Mouse (Mus musculus): ENCODE results near the gene Msmp. TPM values are rescaled to one million over a fixed set of nuclear protein-coding genes. Genes with fewer than 3 reads are reported as not detected.

Msmp gene
- total and polyA plus RNA-seq, 3 experiments: not detected

- DNase-seq (ENCODE audit: low spot score): no peak
- Histone ChIP-seq H3K9me3 (replicated peaks) (no peaks in the 10 kb centered on the region), H3K4me1 (ENCODE audit: insufficient read depth, low read depth, low read length) (peaks cover 53% of the 10 kb centered on the region), H3K4me3 (ENCODE audit: low read depth, low read length) (no peak overlapping the region), H3K36me3 (replicated peaks) (peaks cover 75% of the 10 kb centered on the region), H3K27me3 (ENCODE audit: insufficient read depth, low read length) (no peaks in the 10 kb centered on the region)
- no peak for ATAC-seq (ENCODE audit: extremely low read depth, insufficient number of reproducible peaks, low FRiP score, poor library complexity, severe bottlenecking)
- TF ChIP-seq GATA1 (IDR thresholded peaks at IDR 0.05; ENCODE audit: borderline replicate concordance, low read length) (no peak), POLR2AphosphoS5 (IDR thresholded peaks at IDR 0.05; ENCODE audit: insufficient replicate concordance, low read depth, low read length) (no peak), TAL1 (conservative IDR thresholded peaks at IDR 0.05; ENCODE audit: low read depth, low read length) (no peak)
These were observed 2.1 kb downstream of the Msmp start for GRCm38 (mm10) chr4:43582241-43582640.

- H3K4me1 ChIP-seq (ENCODE audit: insufficient read depth, low read depth, low read length): peaks cover 60% of the 10 kb centered on the region
- DNase-seq (ENCODE audit: low spot score): no peak
- H3K9me3 ChIP-seq (replicated peaks): no peaks in the 10 kb centered on the region
- H3K36me3 ChIP-seq (replicated peaks): peaks cover 72% of the 10 kb centered on the region
- no peaks in the 10 kb centered on the region for H3K27me3 ChIP-seq (ENCODE audit: insufficient read depth, low read length)
- no peak for TF ChIP-seq POLR2AphosphoS5 (IDR thresholded peaks at IDR 0.05; ENCODE audit: insufficient replicate concordance, low read depth, low read length)
- no peak for TF ChIP-seq CTCF (IDR thresholded peaks at IDR 0.05; ENCODE audit: low read depth, low read length)
- TF ChIP-seq TAL1 (conservative IDR thresholded peaks at IDR 0.05; ENCODE audit: low read depth, low read length): no peak
- no peak for TF ChIP-seq GATA2 (IDR thresholded peaks at IDR 0.05; ENCODE audit: borderline replicate concordance, low read depth, low read length)
- no peak for TF ChIP-seq GATA1 (IDR thresholded peaks at IDR 0.05; ENCODE audit: borderline replicate concordance, low read length)
- H3K4me3 ChIP-seq (ENCODE audit: low read depth, low read length): no peak overlapping the region
- ATAC-seq (ENCODE audit: extremely low read depth, insufficient number of reproducible peaks, low FRiP score, poor library complexity, severe bottlenecking): no peak
These were observed 2.9 kb downstream of the Msmp start for GRCm38 (mm10) chr4:43581381-43581780.

DNA sequence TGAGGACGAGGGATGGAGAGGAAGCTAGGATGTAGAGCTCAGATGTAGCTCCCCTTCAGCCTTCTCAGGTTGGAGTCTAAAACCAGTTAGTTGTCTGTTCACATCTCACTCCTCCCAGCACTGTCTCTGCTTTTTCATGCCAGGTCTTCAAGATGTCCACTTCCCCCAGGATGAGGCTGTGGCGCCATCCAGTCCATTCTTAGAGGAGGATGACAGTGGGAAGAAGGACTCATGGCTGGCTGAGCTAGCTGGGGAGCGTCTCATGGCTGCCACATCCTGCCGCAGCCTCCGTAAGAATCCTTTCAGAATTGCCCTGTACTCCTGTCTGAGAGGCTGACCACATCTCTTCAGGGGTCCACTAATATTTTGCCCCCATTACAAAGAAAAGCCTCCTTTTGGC is 3.6 kb downstream of the Msmp start:
- DNase-seq (ENCODE audit: low spot score) (no peak), ATAC-seq (ENCODE audit: extremely low read depth, insufficient number of reproducible peaks, low FRiP score, poor library complexity, severe bottlenecking) (no peak)
- no peaks in the 10 kb centered on the region for H3K9me3 ChIP-seq (replicated peaks)
- TF ChIP-seq POLR2AphosphoS5 (IDR thresholded peaks at IDR 0.05; ENCODE audit: insufficient replicate concordance, low read depth, low read length): no peak
- TF ChIP-seq TAL1 (conservative IDR thresholded peaks at IDR 0.05; ENCODE audit: low read depth, low read length): no peak
- no peak for TF ChIP-seq CTCF (IDR thresholded peaks at IDR 0.05; ENCODE audit: low read depth, low read length)
- no peaks in the 10 kb centered on the region for H3K27me3 ChIP-seq (ENCODE audit: insufficient read depth, low read length)
- peaks cover 62% of the 10 kb centered on the region for H3K4me1 ChIP-seq (ENCODE audit: insufficient read depth, low read depth, low read length)
- no peak overlapping the region for H3K4me3 ChIP-seq (ENCODE audit: low read depth, low read length)
- H3K36me3 ChIP-seq (replicated peaks): peaks cover 70% of the 10 kb centered on the region

DNA sequence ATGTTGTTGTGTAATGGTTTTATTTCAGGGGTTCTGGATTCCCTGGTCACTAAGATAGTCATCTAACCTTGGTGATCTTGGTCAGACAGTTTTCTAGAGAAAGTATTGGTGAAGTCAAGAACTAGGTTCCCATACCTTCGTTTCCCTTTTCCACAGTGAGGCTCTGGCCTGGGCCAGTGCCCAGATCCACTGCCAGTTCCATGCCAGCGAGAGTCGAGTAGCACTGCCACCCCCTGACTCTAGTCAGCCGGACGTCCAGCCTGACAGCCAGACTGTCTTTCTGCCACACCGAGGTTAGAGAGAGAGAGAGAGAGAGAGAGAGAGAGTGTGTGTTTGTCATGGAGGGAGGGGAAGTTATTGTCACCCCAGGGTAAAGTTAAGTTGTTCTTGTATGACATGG is 4.6 kb downstream of the Msmp start:
- Histone ChIP-seq H3K9me3 (replicated peaks) (no peaks in the 10 kb centered on the region), H3K4me1 (ENCODE audit: insufficient read depth, low read depth, low read length) (peaks cover 69% of the 10 kb centered on the region), H3K36me3 (replicated peaks) (peaks cover 71% of the 10 kb centered on the region), H3K4me3 (ENCODE audit: low read depth, low read length) (peak overlapping the region; percentile 77), H3K27me3 (ENCODE audit: insufficient read depth, low read length) (no peaks in the 10 kb centered on the region)
- no peak for ATAC-seq (ENCODE audit: extremely low read depth, insufficient number of reproducible peaks, low FRiP score, poor library complexity, severe bottlenecking)
- TF ChIP-seq TAL1 (conservative IDR thresholded peaks at IDR 0.05; ENCODE audit: low read depth, low read length): no peak
- no peak for TF ChIP-seq GATA2 (IDR thresholded peaks at IDR 0.05; ENCODE audit: borderline replicate concordance, low read depth, low read length)
- TF ChIP-seq GATA1 (IDR thresholded peaks at IDR 0.05; ENCODE audit: borderline replicate concordance, low read length): no peak
- no peak for TF ChIP-seq POLR2AphosphoS5 (IDR thresholded peaks at IDR 0.05; ENCODE audit: insufficient replicate concordance, low read depth, low read length)
- TF ChIP-seq CTCF (IDR thresholded peaks at IDR 0.05; ENCODE audit: low read depth, low read length): no peak
- DNase-seq (ENCODE audit: low spot score): no peak

GRCm38 (mm10) chr4:43579256-43579655 is 5.0 kb downstream of the Msmp start:
- peak overlapping the region; percentile 77 for H3K4me3 ChIP-seq (ENCODE audit: low read depth, low read length)
- H3K36me3 ChIP-seq (replicated peaks): peaks cover 71% of the 10 kb centered on the region
- no peaks in the 10 kb centered on the region for H3K9me3 ChIP-seq (replicated peaks)
- peaks cover 70% of the 10 kb centered on the region for H3K4me1 ChIP-seq (ENCODE audit: insufficient read depth, low read depth, low read length)
- ATAC-seq (ENCODE audit: extremely low read depth, insufficient number of reproducible peaks, low FRiP score, poor library complexity, severe bottlenecking) (no peak), DNase-seq (ENCODE audit: low spot score) (no peak)
- H3K27me3 ChIP-seq (ENCODE audit: insufficient read depth, low read length): no peaks in the 10 kb centered on the region
- TF ChIP-seq GATA2 (IDR thresholded peaks at IDR 0.05; ENCODE audit: borderline replicate concordance, low read depth, low read length) (no peak), GATA1 (IDR thresholded peaks at IDR 0.05; ENCODE audit: borderline replicate concordance, low read length) (no peak), CTCF (IDR thresholded peaks at IDR 0.05; ENCODE audit: low read depth, low read length) (no peak)

DNA sequence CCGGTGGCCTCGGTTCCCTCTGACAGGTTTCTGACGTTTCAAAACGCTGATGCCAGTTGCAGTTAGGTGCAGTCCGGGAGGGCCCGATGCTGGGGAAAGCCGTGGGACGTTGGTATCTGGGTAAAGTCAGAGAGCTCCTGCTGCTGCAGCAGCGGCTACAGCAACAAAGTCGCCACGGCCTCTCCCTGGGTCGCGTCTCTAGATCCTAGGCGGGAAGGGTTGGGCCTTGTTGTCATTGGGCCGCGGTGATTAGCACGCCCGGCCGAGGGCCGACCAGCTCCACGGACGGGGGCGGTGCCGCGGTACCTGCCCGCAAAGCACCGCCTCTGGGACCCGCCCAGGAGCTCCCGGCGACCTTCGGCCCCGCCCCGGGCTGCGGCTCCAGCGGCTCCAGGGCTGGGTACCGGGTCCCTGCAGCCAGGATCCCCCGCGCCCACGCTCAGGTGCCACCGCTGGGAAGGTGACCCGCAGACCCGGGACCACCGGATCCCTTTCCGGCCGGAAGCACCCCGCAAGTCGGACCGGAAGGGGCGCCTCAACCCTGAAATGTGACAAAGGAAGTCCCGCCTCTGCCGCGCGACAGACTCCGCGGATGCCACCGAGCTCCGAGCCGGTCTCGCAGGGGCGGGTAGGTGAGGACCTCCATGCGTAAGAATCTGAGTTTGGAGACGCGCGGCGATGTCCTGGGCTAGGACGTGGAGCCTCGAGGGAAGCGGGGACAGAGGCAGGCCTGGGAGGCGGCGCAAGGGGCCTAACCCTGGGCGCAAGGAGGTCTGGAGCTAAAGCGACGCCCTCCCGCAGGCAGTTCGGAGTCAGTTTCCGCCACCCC is 5.7 kb downstream of the Msmp start, which contains the start of the genes Rgp1 and Gba2:
TSS of gene Rgp1 (plus strand) at position 340 of the 829 bp plus-strand sequence.
TSS of gene Gba2 (minus strand) at position 498 of the 829 bp plus-strand sequence.
- Histone ChIP-seq H3K27me3 (ENCODE audit: insufficient read depth, low read length) (no peaks in the 10 kb centered on the region), H3K9me3 (replicated peaks) (no peaks in the 10 kb centered on the region), H3K4me3 (ENCODE audit: low read depth, low read length) (peak within 1 kb of the TSS; percentile 77), H3K4me1 (ENCODE audit: insufficient read depth, low read depth, low read length) (peaks cover 74% of the 10 kb centered on the region), H3K36me3 (replicated peaks) (peaks cover 71% of the 10 kb centered on the region)
- DNase-seq (ENCODE audit: low spot score) (peak; percentile 89), ATAC-seq (ENCODE audit: extremely low read depth, insufficient number of reproducible peaks, low FRiP score, poor library complexity, severe bottlenecking) (peak; percentile 92)
- TF ChIP-seq CTCF (IDR thresholded peaks at IDR 0.05; ENCODE audit: low read depth, low read length): no peak
- TF ChIP-seq POLR2AphosphoS5 (IDR thresholded peaks at IDR 0.05; ENCODE audit: insufficient replicate concordance, low read depth, low read length): no peak
- no peak for TF ChIP-seq GATA1 (IDR thresholded peaks at IDR 0.05; ENCODE audit: borderline replicate concordance, low read length)
- no peak for TF ChIP-seq GATA2 (IDR thresholded peaks at IDR 0.05; ENCODE audit: borderline replicate concordance, low read depth, low read length)
- TF ChIP-seq TAL1 (conservative IDR thresholded peaks at IDR 0.05; ENCODE audit: low read depth, low read length): no peak

All from G1E (cell line).